Mouse (Mus musculus) kidney, postnatal 4 days (tissue): ENCODE data around the gene Lrrc28.

Source experiments
- DNase-seq, 2 experiments: peaks; one replicate each; pipeline ENCODE4 v3.0.0; 2021; ENCODE audit warnings: mixed read lengths in 2 of 2

Gene Lrrc28

GRCm38 (mm10) chr7:67644833-67645680 lies at the start of gene Lrrc28:
TSS of gene Lrrc28 (minus strand) at chr7:67645268.
- peak; percentile 100 for DNase-seq

DNA sequence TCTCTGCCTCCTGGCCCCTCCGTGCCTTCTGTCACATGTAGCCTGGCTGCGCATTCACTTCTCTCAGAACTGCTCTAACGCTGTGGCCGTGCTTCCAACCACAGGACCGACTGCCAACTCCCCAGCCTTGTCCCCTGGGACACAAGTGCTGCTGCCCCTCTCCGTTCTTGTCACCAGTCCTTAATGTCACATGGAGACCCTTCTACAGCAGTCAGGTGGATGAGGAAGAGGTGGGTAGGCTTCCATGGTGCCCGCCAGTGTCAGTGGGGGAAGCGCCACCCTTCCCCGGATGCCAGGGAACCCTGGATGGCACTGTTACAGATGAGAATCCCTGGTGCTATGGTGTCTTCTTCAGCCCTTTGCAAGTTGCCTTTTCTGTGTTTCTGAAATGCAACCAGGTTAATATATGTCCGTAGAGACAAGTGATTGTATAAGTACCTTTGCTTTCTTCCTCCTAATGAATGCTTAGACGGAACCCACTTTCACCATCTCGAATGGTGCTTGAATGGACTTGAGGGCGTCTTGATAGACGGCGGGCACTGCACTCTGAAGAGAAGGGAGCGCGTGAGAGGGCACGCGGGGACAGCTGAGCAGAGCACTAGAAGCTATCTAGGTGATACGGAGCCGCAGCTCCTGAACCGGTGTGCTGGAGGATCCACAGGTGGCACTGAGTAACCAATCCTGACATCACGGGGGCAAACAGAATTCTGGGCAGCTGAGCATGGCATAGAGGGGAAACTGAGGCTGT lies 47.9 kb upstream of the Lrrc28 start:
- no peak for DNase-seq

DNA sequence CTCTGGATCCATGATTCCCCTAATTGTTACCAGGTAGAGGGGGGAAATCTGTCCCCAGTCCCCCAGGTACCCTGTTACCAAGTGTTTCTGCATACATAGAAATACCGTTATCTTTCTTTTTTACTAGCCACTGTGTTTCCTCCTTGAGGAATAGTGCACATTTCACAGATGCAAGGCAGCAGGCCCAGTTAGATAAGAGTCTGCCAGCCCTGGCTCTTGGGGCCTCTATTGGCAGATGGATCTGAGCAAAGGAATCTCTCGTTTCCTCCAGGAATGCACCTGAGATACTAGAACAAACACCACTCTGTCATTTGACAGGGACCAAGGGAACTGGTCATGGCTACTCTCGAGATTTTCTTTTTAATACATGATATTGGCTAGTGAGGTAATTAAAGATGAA lies 47.1 kb upstream of the Lrrc28 start:
- DNase-seq: no peak

GRCm38 (mm10) chr7:67691036-67691435 lies 46.0 kb upstream of the Lrrc28 start:
- peak in 1 of 2 experiments; percentile 42 for DNase-seq

DNA sequence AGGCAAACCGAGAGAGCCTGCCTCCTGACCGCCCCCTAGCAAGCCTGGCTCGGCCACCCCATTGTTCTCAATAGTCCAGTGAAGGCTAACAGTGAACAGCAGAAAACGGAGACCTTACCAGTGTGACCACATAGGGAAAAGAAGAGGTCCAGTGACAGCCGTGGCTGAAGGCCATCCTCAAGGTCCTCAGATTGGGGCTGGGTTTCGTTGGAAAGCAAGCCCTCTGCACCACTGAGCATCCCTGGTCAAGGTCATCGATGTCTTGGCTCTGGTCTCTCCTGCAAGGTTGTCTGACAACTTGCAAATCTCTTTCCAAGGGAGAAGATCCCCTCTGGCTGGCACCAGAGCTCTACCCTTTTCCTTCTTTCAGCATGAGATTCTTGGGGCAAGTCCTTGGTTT lies 44.7 kb upstream of the Lrrc28 start:
- DNase-seq: no peak

GRCm38 (mm10) chr7:67688281-67688680 lies 43.2 kb upstream of the Lrrc28 start:
- DNase-seq: peak in 1 of 2 experiments; percentile 31

DNA sequence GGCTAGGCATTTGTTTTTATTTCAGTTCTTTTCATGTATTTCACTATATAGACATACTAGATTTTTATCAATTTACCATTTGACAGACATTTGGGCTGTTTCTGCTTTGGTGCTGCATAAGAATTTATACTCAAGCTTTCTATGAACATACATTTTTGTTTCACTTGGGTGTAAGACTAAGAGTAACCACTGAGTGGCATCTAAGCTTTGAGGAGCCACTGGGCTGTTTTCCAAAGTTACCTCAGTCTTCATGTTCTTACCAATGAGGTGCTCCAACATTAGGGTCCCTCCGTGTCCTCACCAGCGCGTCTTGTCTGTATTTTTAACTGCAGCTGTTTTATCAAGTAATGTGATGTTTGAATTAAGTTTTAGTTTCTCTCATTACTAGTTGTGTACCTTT lies 41.5 kb upstream of the Lrrc28 start:
- no peak for DNase-seq

DNA sequence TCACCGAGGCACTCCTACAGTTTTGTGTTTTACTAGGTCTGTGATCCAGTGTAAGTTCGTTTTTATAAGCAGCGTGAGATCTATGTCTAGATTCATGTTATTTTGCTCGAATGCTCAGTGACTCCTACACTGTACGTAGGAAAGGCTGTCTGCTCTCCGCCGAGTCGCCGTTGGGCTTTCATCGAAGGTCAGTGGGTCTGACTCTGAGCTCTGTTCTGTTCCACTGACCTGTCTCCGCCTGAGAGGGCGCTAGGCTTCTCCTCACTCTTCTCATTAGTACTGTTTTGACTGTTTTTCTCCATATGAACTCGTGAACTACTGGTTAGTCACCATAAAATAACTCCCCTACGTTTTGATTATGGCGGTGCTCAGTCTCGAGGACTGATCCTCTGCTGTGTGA lies 37.9 kb upstream of the Lrrc28 start:
- peak; percentile 24 to 42 for DNase-seq

GRCm38 (mm10) chr7:67681078-67681477 lies 36.0 kb upstream of the Lrrc28 start:
- DNase-seq: no peak

- no peak for DNase-seq
These were observed 33.9 kb upstream of the Lrrc28 start for GRCm38 (mm10) chr7:67678878-67679499.

DNA sequence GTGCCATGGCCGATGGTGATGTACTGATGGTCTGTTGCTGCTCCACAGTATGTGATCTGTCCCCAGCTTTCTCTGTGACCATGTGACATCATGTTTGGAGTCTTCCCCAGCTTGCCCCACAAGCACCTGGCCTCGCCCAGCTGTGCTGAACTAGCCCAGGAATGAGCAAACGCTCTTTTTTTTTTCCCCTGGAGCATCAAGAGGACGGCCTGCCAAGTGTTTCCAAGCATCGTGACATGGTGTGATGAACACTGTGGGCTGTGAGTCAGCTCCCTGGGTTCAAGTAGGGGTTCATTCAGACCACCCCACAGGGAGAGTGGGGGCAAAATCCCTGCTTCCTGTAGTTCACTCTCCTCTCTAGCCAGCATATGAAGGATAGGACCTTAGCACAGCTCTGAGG lies 28.6 kb upstream of the Lrrc28 start:
- DNase-seq: no peak

DNA sequence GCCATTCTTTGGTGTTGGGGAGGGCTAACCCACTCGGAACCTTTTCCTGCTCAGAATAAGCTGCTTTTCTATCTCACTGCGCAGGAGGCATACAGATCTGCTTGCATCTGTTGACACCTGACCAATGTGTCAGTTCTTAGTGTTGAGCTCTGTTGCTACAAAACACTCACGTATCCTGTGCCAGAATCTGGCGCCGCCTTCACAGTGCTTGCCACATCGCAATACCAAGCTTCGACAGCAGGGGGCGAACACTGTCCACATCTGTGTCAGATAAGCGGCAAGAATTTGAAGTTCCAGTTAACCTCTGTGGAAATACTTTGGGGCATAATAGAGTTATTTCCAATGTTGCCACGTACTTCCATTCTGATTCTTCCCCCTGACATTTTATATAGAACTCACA lies 27.6 kb upstream of the Lrrc28 start:
- peak; percentile 96 to 98 for DNase-seq

DNA sequence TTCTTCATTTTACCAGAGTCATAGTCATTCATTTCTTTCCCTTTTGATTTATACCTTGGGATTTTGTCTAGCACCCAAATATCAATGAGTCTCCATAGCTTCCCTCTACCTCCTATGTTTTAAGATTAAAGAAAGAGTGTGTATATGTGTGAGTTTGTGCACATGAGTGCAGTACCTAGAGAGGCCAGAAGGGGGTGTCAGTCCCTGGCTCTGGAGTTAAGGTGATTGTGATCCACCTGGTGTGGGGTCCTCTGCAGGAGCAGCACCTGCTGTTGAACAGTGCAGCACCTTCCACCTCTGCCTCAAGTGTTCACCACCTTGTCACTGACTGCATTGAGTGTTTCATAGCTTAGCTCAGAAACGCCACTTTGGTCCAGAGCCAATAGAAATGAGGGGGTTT lies 25.9 kb upstream of the Lrrc28 start:
- no peak for DNase-seq

DNA sequence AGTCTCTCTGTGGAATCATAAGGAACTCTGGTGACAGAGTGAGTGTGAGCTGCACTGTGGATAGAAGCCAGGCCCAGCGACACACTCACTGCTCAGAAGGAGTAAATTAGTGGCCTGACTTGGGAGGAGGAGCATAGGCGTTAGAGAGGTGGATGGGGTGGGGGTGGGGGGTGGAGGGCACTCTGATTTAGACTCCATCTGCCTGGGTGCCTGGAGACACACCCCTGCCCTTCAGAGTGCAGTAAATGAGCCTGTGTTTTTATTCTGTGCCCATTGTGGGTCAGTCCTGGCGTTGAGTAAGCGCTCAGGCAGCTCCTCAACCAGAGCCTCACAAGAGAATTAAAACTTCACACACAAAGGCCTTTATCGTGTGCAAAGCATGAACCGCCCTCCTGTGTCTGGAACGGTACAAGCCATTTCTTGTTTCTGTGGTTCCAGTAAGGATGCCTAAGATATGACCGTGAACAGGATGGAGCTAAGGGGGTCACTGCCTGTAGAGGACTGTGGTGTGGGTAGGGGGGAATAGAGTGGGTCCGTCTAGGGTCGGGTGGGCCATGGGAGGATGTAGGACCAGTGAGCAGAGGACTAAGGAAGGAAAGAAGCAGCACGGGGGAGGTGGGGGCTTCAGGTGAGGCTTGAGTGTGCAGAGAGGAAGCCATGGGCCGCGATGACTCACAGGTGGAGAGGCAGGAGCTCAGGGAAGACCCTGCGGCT lies 19.1 kb upstream of the Lrrc28 start:
- no peak for DNase-seq

DNA sequence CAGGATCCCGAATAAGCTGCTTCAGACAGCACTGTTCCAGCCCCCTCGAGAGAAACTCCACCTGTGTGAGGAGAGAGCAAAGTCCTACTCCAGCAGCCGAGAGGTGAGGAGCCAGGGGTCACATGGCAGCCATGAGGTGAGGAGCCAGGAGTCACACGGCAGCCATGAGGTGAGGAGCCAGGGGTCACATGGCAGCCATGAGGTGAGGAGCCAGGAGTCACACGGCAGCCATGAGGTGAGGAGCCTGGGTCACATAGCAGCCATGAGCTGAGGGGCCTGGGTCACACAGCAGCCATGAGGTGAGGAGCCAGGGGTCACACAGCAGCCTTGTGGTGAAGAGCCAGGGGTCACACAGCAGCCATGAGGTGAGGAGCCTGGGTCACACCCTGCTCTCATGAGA lies 17.4 kb upstream of the Lrrc28 start:
- no peak for DNase-seq

GRCm38 (mm10) chr7:67658110-67658509 lies 13.0 kb upstream of the Lrrc28 start:
- DNase-seq: no peak

GRCm38 (mm10) chr7:67655186-67655585 lies 10.1 kb upstream of the Lrrc28 start:
- no peak for DNase-seq

DNA sequence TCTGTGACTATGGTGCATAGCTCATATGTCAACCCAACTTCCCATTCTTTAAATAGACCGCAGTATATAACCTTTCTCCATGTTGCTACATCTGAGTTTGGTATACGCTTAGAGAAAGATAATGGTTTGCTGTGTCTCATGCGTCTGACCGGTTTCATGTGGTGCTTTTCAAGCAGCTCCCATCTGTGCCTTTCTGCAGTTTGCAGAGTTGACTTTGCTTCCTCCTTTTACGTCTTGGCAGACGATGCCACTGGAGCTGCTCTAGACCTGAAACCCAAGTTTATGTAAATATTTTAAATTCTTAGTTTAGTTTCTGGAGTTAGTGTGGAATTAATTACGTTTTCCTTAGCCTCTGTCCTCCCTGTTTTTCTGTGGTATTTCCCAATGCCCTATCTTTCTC lies 9.6 kb upstream of the Lrrc28 start:
- DNase-seq: no peak

GRCm38 (mm10) chr7:67652211-67652610 lies 7.1 kb upstream of the Lrrc28 start:
- DNase-seq: no peak

GRCm38 (mm10) chr7:67648376-67648775 lies 3.3 kb upstream of the Lrrc28 start:
- no peak for DNase-seq

DNA sequence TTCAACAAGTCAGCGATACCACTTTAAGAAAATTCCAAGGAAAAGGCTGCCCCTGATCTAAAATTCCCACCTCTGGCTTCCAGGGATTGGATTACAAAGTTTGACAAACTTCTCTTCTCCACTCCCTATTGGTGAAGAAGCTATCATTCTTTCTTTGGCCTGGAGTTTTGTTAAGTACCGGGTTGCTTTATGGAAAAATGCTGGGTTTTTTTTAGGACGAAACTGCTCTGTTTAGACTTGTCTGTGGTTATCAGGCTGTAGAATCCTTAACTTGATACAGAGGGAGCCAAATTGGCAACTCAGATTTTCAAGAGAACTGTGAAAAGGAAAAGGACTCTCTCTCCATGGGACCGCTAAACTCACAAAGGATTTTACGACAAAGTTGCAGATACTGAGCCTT lies 2.2 kb upstream of the Lrrc28 start, which contains the start of gene Ttc23:
TSS of gene Ttc23 (plus strand) at position 134 of the 400 bp plus-strand sequence.
- no peak for DNase-seq

GRCm38 (mm10) chr7:67646131-67646530 lies 1.1 kb upstream of the Lrrc28 start:
- no peak for DNase-seq

DNA sequence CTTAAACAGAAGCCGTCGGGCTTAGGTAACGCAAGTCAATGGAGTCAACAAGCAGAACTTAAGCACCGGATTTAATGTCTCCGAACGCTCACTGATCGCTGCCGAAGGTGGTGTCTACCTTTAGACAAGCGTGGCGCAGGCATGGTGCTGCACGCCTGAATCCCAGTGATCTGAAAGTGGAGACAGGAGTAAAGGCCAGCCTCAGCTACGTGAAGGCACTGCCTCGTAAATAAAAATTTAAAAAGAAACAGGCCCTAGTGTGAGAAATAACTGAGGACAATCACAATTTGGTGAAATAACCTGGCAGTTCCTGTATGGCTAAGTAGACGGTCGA lies 580 bp upstream of the Lrrc28 start:
- no peak for DNase-seq
